Comparison of ENCODE assay signal across 12 mouse cellular contexts in genomic region chr10:69107253-69107652, GRCm38 (mm10). TPM values are rescaled to one million over a fixed set of nuclear protein-coding genes. Genes with fewer than 3 reads are reported as not detected.
DNase-seq lines count a peak whose midpoint lies in the region; ATAC-seq lines count a peak whose summit lies in the region.
"Had no signal": no experiment of that assay in that cellular context is flagged by ENCODE, and none has a peak within 500 bp of the region (broad histone marks: within the 10 kb centered on the region; RNA-seq: fewer than 3 reads in every experiment).

No protein-coding gene starts in this region.

- H3K4me1 ChIP-seq in kidney, embryonic 15.5 days = no peaks in the 10 kb centered on the region; the same call in 1 of the 2 replicates
- H3K4me1 ChIP-seq: hindbrain, embryonic 12.5 days had no signal

- H3K9ac ChIP-seq in kidney, embryonic 15.5 days = no peak overlapping the region
- H3K9ac ChIP-seq: embryonic facial prominence, embryonic 15.5 days; hindbrain, embryonic 12.5 days had no signal

- no peak overlapping the region for H3K4me3 ChIP-seq in kidney, embryonic 15.5 days (replicated peaks)
- H3K4me3 ChIP-seq: embryonic facial prominence, embryonic 15.5 days; hindbrain, embryonic 12.5 days; left cerebral cortex, adult 2 months had no signal

- DNase-seq in adrenal gland, postnatal 25 days = peak; percentile 10
- no peak for DNase-seq in adrenal gland, postnatal 4 days (ENCODE audit: low spot score in 2 of 2)
- no peak for DNase-seq in kidney, adult 11 months
- peak; percentile 17 to 21 for DNase-seq in heart, postnatal 14 days
- peak; percentile 54 for DNase-seq in lung, postnatal 14 days
- no peak for DNase-seq in frontal cortex, postnatal 10 days (ENCODE audit: low spot score in 2 of 2)
- DNase-seq in cerebellum, postnatal 36 days = no peak

- H3K4me2 ChIP-seq in kidney, embryonic 15.5 days = no peak overlapping the region
- H3K4me2 ChIP-seq: embryonic facial prominence, embryonic 15.5 days; hindbrain, embryonic 12.5 days; midbrain, embryonic 11.5 days had no signal

- no peaks in the 10 kb centered on the region for H3K9me3 ChIP-seq in kidney, embryonic 15.5 days (replicated peaks)
- H3K9me3 ChIP-seq: embryonic facial prominence, embryonic 15.5 days had no signal

- intact Hi-C loops in heart, postnatal 14 days (cut with DNase I) = no loop called here

- no peak for ATAC-seq in kidney, embryonic 15.5 days (replicated peaks; ENCODE audit: low FRiP score)

- WGBS in kidney, embryonic 15.5 days = 50% methylated on average over 8 of the region's 8 CpGs

- H3K36me3 ChIP-seq in kidney, embryonic 15.5 days = no peaks in the 10 kb centered on the region
- H3K36me3 ChIP-seq: embryonic facial prominence, embryonic 15.5 days; hindbrain, embryonic 12.5 days had no signal

- H3K27ac ChIP-seq in kidney, embryonic 15.5 days = 0 out of 2 replicates have a peak overlapping the region, but pooled peaks have one; percentile 52
- H3K27ac ChIP-seq: hindbrain, embryonic 12.5 days; left cerebral cortex, adult 2 months had no signal

- H3K27me3 ChIP-seq in kidney, embryonic 15.5 days = no peaks in the 10 kb centered on the region
- H3K27me3 ChIP-seq: embryonic facial prominence, embryonic 15.5 days; hindbrain, embryonic 12.5 days had no signal

RNA-seq across cellular contexts. Expression of gene Rhobtb1, which starts 44.0 kb away (rescaled TPM):
- 9.5 and 10.6 TPM in 2 replicates for total RNA-seq in adrenal gland, postnatal 25 days (2021)
- total RNA-seq in adrenal gland, postnatal 4 days (2021) = 10 to 100 TPM; 18.5 to 18.8 TPM
- 21.8 and 24.9 TPM in 2 replicates for polyA plus RNA-seq in kidney, embryonic 15.5 days (2015; fragmentation: Nextera tagmentation; extraction: Ambion mirVana)
- 100 to 1,000 TPM; 136 TPM for total RNA-seq in heart, postnatal 14 days (2021)

Comparison
In these comparisons a context has a peak if more than half of its experiments do, and no peak if none do; other contexts are left out.
1. DNase-seq: peak in adrenal gland, postnatal 25 days (single experiment), heart, postnatal 14 days (2 of 2) and lung, postnatal 14 days (single experiment); none in adrenal gland, postnatal 4 days (0 of 2), kidney, adult 11 months (single experiment), frontal cortex, postnatal 10 days (0 of 2) and cerebellum, postnatal 36 days (0 of 2).
2. RNA of gene Rhobtb1, which starts 44.0 kb away (total RNA-seq): 136 TPM in heart, postnatal 14 days; 18.5 to 18.8 TPM in adrenal gland, postnatal 4 days and 9.5 to 10.6 TPM in adrenal gland, postnatal 25 days; every median in the first group is over 4 times any median in the second.